In the genomic region with DNA sequence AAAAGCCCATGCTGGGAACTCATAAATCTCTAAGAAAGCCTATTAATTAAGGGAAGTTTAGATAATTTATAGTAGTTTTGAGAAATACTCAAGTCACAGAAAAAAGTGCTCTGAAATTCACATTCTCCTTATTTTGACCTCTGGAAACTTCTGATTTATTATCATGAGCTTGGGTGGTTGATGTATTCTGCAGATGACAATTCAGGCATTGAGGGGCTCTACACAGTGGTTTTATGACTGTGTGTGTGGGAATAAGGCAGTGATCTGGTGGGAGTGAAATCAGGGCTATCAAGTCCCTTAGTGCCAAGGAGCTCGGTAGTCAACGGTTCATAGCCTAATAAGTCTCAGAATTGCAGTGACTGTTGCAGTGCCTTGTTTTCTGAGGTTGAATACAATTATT, we compare ENCODE assay signal across 27 mouse cellular contexts.
"Had no signal": no experiment of that assay in that cellular context is flagged by ENCODE, and none has a peak within 500 bp of the region (broad histone marks: within the 10 kb centered on the region; RNA-seq: fewer than 3 reads in every experiment).

No protein-coding gene starts in this region.

- H3K9me3 ChIP-seq: heart, embryonic 10.5 days; heart, embryonic 12.5 days; hindbrain, embryonic 10.5 days; hindbrain, embryonic 12.5 days; intestine, embryonic 15.5 days; limb, embryonic 10.5 days; limb, embryonic 12.5 days; liver, embryonic 13.5 days; liver, embryonic 15.5 days had no signal

- H3K9ac ChIP-seq: heart, embryonic 12.5 days; hindbrain, embryonic 12.5 days; hindbrain, embryonic 14.5 days; intestine, embryonic 15.5 days; limb, embryonic 12.5 days; liver, embryonic 13.5 days; liver, embryonic 15.5 days; liver, postnatal 0 days had no signal

- H3K27ac ChIP-seq: gastrocnemius, adult 2 months; heart, embryonic 10.5 days; hindbrain, embryonic 10.5 days; hindbrain, embryonic 12.5 days; hindbrain, embryonic 14.5 days; intestine, embryonic 15.5 days; layer of hippocampus, adult 2 months; left cerebral cortex, adult 2 months; limb, embryonic 10.5 days; limb, embryonic 12.5 days; liver, embryonic 13.5 days; liver, embryonic 15.5 days had no signal

- H3K36me3 ChIP-seq: heart, embryonic 10.5 days; heart, embryonic 12.5 days; hindbrain, embryonic 10.5 days; hindbrain, embryonic 12.5 days; intestine, embryonic 15.5 days; limb, embryonic 10.5 days; limb, embryonic 12.5 days; liver, embryonic 13.5 days; liver, embryonic 15.5 days had no signal

- H3K4me2 ChIP-seq: heart, embryonic 12.5 days; hindbrain, embryonic 12.5 days; hindbrain, embryonic 14.5 days; intestine, embryonic 15.5 days; limb, embryonic 12.5 days; liver, embryonic 11.5 days; liver, embryonic 13.5 days; liver, embryonic 15.5 days had no signal

- H3K4me1 ChIP-seq: heart, embryonic 10.5 days; heart, embryonic 12.5 days; hindbrain, embryonic 10.5 days; hindbrain, embryonic 12.5 days; intestine, embryonic 15.5 days; limb, embryonic 12.5 days; liver, embryonic 13.5 days; liver, embryonic 15.5 days had no signal

- H3K4me3 ChIP-seq: gastrocnemius, adult 2 months; heart, embryonic 10.5 days; heart, embryonic 12.5 days; hindbrain, embryonic 10.5 days; hindbrain, embryonic 12.5 days; intestine, embryonic 15.5 days; layer of hippocampus, adult 2 months; left cerebral cortex, adult 2 months; limb, embryonic 10.5 days; limb, embryonic 12.5 days; liver, embryonic 13.5 days; liver, embryonic 15.5 days had no signal

- H3K27me3 ChIP-seq: heart, embryonic 12.5 days; hindbrain, embryonic 12.5 days; intestine, embryonic 15.5 days; limb, embryonic 12.5 days; liver, embryonic 13.5 days; liver, embryonic 15.5 days had no signal

- DNase-seq: gastrocnemius, adult 2 months; gastrocnemius, postnatal 10 days; gastrocnemius, postnatal 25 days; heart, adult 18-20 months; heart, postnatal 10 days; heart, postnatal 4 days; kidney, adult 9 months; kidney, postnatal 25 days; kidney, postnatal 4 days; liver; liver, embryonic 13.5 days; liver, postnatal 0 days had no signal

- ATAC-seq: hindbrain, embryonic 16.5 days; inflammation-experienced regulatory T-cells, adult 6 months; intestine, embryonic 15.5 days; intestine, postnatal 0 days; liver, postnatal 0 days had no signal
